Mouse (Mus musculus) neural tube, embryonic 10.5 days (tissue): Measurements from ENCODE around the gene Rbm28.

Experiments
- DNase-seq: peaks from one replicate; pipeline ENCODE4 v3.0.0-alpha.2; 2017; ENCODE audit warnings: low spot score; ENCODE audit errors: extremely low spot score

Rbm28 gene

DNA sequence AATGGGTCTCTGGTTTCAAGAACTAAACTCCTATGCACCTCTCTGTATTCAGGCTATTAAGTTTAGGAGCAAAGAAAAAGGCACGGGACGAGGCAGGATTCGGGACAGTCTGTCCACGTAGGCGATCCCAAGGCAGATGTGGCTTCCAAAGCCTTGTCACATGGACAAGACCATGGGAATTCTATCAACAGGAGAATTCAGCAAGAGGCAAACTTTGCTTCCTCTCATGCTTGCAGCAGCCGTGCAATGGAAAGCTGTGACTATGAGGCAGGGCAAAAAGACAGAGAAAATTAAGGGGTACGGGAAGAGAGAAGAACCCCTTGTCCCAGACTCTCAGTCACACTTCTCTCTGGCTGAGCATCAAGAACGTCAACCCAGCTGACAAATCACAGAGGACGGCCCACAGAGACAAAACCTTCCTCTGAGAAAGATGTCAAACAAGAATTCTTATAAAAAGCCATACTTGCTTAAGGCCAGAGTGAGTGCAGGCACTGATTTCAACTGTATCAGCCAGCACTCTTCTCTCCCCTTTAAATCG, 82.9 kb downstream of the Rbm28 start:
- no peak for DNase-seq

GRCm38 (mm10) chr6:29079291-29079690, 85.5 kb downstream of the Rbm28 start:
- DNase-seq: no peak

GRCm38 (mm10) chr6:29074133-29074469, 90.7 kb downstream of the Rbm28 start:
- DNase-seq: no peak
